Mouse (Mus musculus) embryonic facial prominence, embryonic 11.5 days (tissue): Measurements from ENCODE around the gene Olfr525. TPM values are rescaled to one million over a fixed set of nuclear protein-coding genes. Genes with fewer than 3 reads are reported as not detected.

Source experiments
- ATAC-seq: fragments of 200-750 bp; cut with Nextera tagmentation; replicated peaks from 2 replicates; pipeline ENCODE4 v1.8.0; 2017; ENCODE audit warnings: low read depth; ENCODE audit not compliant: insufficient number of reproducible peaks, low FRiP score, low TSS enrichment
- DNase-seq: peaks from one replicate; pipeline ENCODE4 v3.0.0-alpha.2; 2015; ENCODE audit warnings: low spot score
- H3K27ac ChIP-seq: fragments of 300-500 bp; sonication (generic); replicated peaks from 2 replicates; pipeline ENCODE4 v1.5.1; 2014; ENCODE audit warnings: mild to moderate bottlenecking, low read depth, low read length, control low read depth
- H3K27me3 ChIP-seq: fragments of 300-500 bp; sonication (generic); 2 replicates; pipeline ENCODE4 v1.6.1; 2014; ENCODE audit warnings: mild to moderate bottlenecking, low read length, moderate library complexity, mixed read lengths; ENCODE audit not compliant: control insufficient read depth, insufficient read depth
- H3K36me3 ChIP-seq: fragments of 300-500 bp; sonication (generic); replicated peaks from 2 replicates; pipeline ENCODE4 v1.6.1; 2014; ENCODE audit warnings: low read depth, mild to moderate bottlenecking, low read length, moderate library complexity, mixed read lengths; ENCODE audit not compliant: control insufficient read depth, insufficient read depth
- H3K4me1 ChIP-seq: fragments of 300-500 bp; sonication (generic); 2 replicates; pipeline ENCODE4 v1.6.1; 2014; ENCODE audit warnings: low read length, mixed read lengths; ENCODE audit not compliant: control insufficient read depth, insufficient read depth
- H3K4me2 ChIP-seq: fragments of 300-500 bp; sonication (generic); 2 replicates; pipeline ENCODE4 v1.6.1; 2014; ENCODE audit warnings: low read depth, mild to moderate bottlenecking, control low read depth, low read length, moderate library complexity
- H3K4me3 ChIP-seq: fragments of 300-500 bp; sonication (generic); 2 replicates; pipeline ENCODE4 v1.5.1; 2014; ENCODE audit warnings: low read depth, low read length, control low read depth
- H3K9ac ChIP-seq: fragments of 300-500 bp; sonication (generic); replicated peaks from 2 replicates; pipeline ENCODE4 v1.6.1; 2014; ENCODE audit warnings: mild to moderate bottlenecking, control low read depth, low read length
- H3K9me3 ChIP-seq: fragments of 300-500 bp; sonication (generic); replicated peaks from 2 replicates; pipeline ENCODE4 v1.6.1; 2016; ENCODE audit warnings: mild to moderate bottlenecking, low read length, inconsistent platforms, mixed read lengths; ENCODE audit not compliant: control insufficient read depth
- WGBS: fragments of 180-500 bp; shearing (Covaris S2); extraction: QIAGEN DNeasy Blood & Tissue Kit; methylation state at CpG from one replicate; pipeline ENCODE4 v1.1.7; 2014; 5-methylcytosine and 5-hydroxymethylcytosine counted together
- polyA plus RNA-seq: library from polyadenylated mRNA; unstranded; fragments of >200 nt; fragmentation: Nextera tagmentation; extraction: Ambion mirVana; gene quantifications from 2 replicates; pipeline ENCODE4 v1.2.1, GENCODE M21; 2014

Gene Olfr525
- polyA plus RNA-seq = not detected in 2 replicates

- no peaks in the 10 kb centered on the region for H3K36me3 ChIP-seq
- ATAC-seq (no peak), DNase-seq (no peak)
- no peaks in the 10 kb centered on the region for H3K9me3 ChIP-seq
- H3K9ac ChIP-seq = no peak within 1 kb of the TSS
- H3K4me2 ChIP-seq = no peak within 1 kb of the TSS
- H3K27me3 ChIP-seq = no peaks in the 10 kb centered on the region
- 45% methylated on average over 1 of the region's 1 CpGs for WGBS
- H3K4me3 ChIP-seq = no peak within 1 kb of the TSS
- no peaks in the 10 kb centered on the region for H3K4me1 ChIP-seq
- H3K27ac ChIP-seq = no peak within 1 kb of the TSS
Measured at GRCm38 (mm10) chr7:140320558-140320957, at the start of gene Olfr525. Olfr525 (plus strand) TSS chr7:140320858.

DNA sequence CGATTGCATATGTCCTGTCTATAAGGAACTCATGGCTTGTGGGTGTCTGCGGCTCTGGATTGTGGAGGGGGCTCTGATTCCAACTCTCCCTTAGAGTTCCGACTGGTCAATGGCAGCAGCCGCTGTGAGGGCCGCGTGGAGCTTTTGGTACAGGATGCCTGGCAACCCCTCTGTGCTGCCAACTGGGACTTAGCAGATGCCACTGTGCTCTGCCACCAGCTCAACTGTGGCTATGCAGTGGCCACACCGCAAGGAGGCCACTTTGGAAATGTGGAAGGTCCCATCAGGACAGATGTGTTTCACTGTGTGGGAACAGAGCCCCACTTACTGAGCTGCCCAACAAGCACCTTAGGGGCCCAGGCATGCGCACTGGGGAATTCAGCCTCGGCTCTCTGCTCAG is 24.9 kb upstream of the Olfr525 start:
- Histone ChIP-seq H3K4me2 (no peak overlapping the region), H3K27me3 (no peaks in the 10 kb centered on the region), H3K9me3 (no peaks in the 10 kb centered on the region), H3K4me3 (no peak overlapping the region), H3K9ac (no peak overlapping the region), H3K4me1 (no peaks in the 10 kb centered on the region), H3K36me3 (no peaks in the 10 kb centered on the region), H3K27ac (no peak overlapping the region)
- no peak for DNase-seq
- 84% methylated on average over 9 of the region's 9 CpGs for WGBS
- ATAC-seq = no peak

DNA sequence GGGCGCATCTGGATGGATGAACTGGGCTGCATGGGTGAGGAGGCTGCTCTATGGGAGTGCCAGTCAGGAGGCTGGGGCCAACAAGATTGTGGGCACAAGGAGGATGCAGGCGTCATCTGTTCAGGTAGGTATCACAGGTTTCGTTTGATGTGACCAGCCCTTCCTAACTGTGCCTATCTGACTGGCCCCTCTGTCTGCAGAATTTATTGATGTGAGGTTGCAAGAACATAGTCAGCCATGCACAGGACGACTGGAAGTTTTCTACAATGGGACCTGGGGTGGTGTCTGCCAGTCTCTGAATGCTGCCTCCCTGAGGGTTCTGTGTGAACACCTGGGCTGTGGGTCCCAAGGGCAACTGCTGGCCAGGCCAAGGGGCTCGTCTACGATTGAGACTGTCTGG is 23.8 kb upstream of the Olfr525 start:
- H3K27ac ChIP-seq = no peak overlapping the region
- ATAC-seq = no peak
- H3K9ac ChIP-seq = no peak overlapping the region
- H3K36me3 ChIP-seq = no peaks in the 10 kb centered on the region
- WGBS = 79% methylated on average over 6 of the region's 6 CpGs
- H3K27me3 ChIP-seq = no peaks in the 10 kb centered on the region
- H3K4me3 ChIP-seq = no peak overlapping the region
- no peaks in the 10 kb centered on the region for H3K4me1 ChIP-seq
- DNase-seq = no peak
- no peak overlapping the region for H3K4me2 ChIP-seq
- no peaks in the 10 kb centered on the region for H3K9me3 ChIP-seq

DNA sequence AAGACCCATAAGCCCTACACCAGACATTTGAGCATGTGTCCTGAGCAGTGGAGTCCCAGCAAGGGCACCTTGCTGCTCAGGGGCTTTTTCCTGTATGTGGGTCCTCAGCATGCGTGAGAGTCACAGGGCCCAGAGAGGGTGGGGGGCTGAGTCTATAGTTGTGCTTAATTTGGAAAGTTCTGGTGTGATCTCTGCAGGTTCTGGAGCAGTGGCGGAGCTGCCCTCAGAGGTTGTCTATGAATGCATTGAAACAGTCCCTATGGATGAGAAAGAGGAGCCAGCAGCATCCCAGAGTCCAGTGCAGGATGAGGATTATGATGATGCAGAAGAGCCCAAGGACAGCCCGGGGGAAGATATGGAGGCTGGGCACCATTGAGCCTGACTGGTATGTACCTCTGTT is 21.2 kb upstream of the Olfr525 start:
- H3K27ac ChIP-seq = no peak overlapping the region
- H3K4me3 ChIP-seq = no peak overlapping the region
- DNase-seq (no peak), ATAC-seq (no peak)
- no peaks in the 10 kb centered on the region for H3K4me1 ChIP-seq
- no peaks in the 10 kb centered on the region for H3K36me3 ChIP-seq
- 79% methylated on average over 3 of the region's 3 CpGs for WGBS
- H3K9me3 ChIP-seq = no peaks in the 10 kb centered on the region
- H3K27me3 ChIP-seq = no peaks in the 10 kb centered on the region
- no peak overlapping the region for H3K9ac ChIP-seq
- no peak overlapping the region for H3K4me2 ChIP-seq

DNA sequence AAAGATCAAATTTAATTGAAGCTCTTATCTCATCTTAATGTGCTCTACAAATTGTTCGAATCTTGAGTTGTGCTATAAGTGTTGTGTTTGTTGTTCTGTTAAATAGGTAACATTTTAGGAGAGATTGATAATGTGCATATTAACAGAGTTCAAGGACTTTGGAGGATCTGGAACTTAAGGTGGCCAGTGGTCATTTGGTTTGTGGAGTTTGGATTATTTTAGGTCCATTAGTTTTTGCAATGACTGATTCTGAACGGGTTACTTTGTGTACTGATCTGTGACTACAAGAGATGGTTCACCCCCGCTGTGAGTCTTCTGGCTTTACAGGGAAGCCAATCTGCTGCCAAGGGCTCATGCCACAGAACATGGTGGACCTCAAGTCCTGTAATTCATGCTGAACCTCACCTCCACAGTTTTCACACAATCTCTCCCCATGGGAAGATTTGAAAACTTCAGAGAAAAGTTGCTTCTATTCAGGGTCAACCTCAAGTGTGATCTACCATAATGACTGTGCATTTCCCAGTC is 735 bp upstream of the Olfr525 start:
- H3K36me3 ChIP-seq = no peaks in the 10 kb centered on the region
- H3K27me3 ChIP-seq = no peaks in the 10 kb centered on the region
- DNase-seq = no peak
- H3K4me1 ChIP-seq = no peaks in the 10 kb centered on the region
- H3K9ac ChIP-seq = no peak overlapping the region
- no peak overlapping the region for H3K27ac ChIP-seq
- no peak for ATAC-seq
- no peak overlapping the region for H3K4me2 ChIP-seq
- H3K4me3 ChIP-seq = no peak overlapping the region
- WGBS = 92% methylated on average over 3 of the region's 3 CpGs
- H3K9me3 ChIP-seq = no peaks in the 10 kb centered on the region

DNA sequence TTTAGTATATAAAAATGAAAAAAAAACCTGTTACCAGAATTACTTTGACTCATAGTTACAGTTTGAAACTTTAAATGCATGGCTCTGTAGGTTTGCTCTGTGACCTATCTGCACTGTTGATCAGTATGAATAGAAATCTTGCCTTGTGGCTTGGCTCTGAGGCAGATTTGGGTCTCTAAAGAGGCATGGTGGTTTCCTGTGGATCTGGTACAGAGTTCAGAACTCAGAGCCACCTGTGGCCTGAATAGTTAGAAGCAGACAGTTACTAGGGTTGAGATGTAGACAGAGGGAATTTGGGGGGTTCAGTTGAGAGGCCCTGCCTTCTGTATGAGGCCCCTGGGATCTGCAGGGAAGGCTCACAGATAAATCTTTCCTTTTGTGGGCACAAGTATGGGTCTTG is 477 bp downstream of the Olfr525 start:
- Histone ChIP-seq H3K4me1 (no peaks in the 10 kb centered on the region), H3K9ac (no peak overlapping the region), H3K27me3 (no peaks in the 10 kb centered on the region), H3K27ac (no peak overlapping the region), H3K4me3 (no peak overlapping the region), H3K36me3 (no peaks in the 10 kb centered on the region), H3K4me2 (no peak overlapping the region), H3K9me3 (no peaks in the 10 kb centered on the region)
- ATAC-seq (no peak), DNase-seq (no peak)

- WGBS = 50% methylated on average over 1 of the region's 1 CpGs
- no peak for ATAC-seq
- no peaks in the 10 kb centered on the region for H3K36me3 ChIP-seq
Measured at GRCm38 (mm10) chr7:140329766-140330304, 9.2 kb downstream of the Olfr525 start.

DNA sequence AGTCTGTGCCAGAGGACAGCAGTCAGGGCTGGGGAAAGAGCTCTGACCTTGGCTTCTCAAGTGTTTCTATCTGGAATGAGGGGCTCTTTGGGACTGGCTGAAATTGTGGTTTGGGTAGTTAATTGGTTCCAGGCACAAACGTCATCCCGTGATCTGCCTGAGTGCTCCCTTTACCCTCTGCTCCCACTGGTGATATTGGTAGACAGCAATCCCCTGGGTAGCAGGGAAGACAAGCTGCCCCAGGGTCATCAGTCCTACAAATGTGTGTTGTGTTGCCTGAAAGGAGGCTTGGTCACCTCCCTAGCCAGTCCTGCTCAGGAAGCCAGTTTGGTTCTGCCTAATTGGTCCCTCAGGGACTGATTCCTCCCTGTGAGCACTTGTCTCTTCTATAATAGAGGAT is 13.1 kb downstream of the Olfr525 start, which contains the start of gene Olfr527:
Olfr527 (plus strand) TSS at position 301 of the 400 bp plus-strand sequence.
- WGBS = 29% methylated on average over 2 of the region's 2 CpGs
- Histone ChIP-seq H3K36me3 (no peaks in the 10 kb centered on the region), H3K9me3 (no peaks in the 10 kb centered on the region), H3K4me2 (no peak within 1 kb of the TSS), H3K27me3 (no peaks in the 10 kb centered on the region), H3K4me3 (no peak within 1 kb of the TSS), H3K4me1 (no peaks in the 10 kb centered on the region), H3K9ac (no peak within 1 kb of the TSS), H3K27ac (no peak within 1 kb of the TSS)
- no peak for ATAC-seq
- DNase-seq = no peak

More at GRCm38 (mm10) chr7:140329766-140330304, 9.2 kb downstream of the Olfr525 start:
- Histone ChIP-seq H3K27ac (no peak overlapping the region), H3K4me1 (no peaks in the 10 kb centered on the region), H3K4me3 (no peak overlapping the region), H3K27me3 (no peaks in the 10 kb centered on the region), H3K9ac (no peak overlapping the region), H3K9me3 (no peaks in the 10 kb centered on the region), H3K4me2 (no peak overlapping the region)
- DNase-seq = no peak
